Mouse (Mus musculus) lung, postnatal 10 days (tissue): ENCODE results near the gene Slc36a3.
A peak's percentile ranks its signal among the peaks of the same experiment; 100 is the strongest.
"Not testable (repeated sequence)": the region's sequence is repeated elsewhere in the genome, so short reads cannot be mapped to it uniquely, and the experiment has no call there.

Experiments used
- DNase-seq: peaks from one replicate; pipeline ENCODE4 v3.0.0; 2021

Slc36a3 gene

DNA sequence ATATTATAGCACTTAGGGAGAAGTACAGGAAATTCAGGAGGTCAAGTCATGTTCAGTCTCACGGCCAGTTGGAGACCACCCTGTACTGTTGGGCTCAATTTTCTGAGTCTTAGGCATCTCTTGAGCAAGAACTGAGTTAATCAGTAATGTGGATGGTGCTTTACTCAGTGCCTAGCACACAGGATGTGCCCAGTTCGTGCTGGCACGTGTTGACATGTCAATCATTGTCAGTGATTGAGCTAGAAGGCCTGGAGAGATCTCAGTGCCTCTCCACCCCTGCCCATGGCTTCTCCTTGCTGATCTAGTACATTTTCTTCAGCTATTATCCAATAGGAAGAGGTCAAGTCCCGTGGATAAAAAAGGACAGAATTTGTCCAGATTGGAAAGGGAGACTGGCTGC lies 46.1 kb downstream of the Slc36a3 start:
- DNase-seq: no peak

DNA sequence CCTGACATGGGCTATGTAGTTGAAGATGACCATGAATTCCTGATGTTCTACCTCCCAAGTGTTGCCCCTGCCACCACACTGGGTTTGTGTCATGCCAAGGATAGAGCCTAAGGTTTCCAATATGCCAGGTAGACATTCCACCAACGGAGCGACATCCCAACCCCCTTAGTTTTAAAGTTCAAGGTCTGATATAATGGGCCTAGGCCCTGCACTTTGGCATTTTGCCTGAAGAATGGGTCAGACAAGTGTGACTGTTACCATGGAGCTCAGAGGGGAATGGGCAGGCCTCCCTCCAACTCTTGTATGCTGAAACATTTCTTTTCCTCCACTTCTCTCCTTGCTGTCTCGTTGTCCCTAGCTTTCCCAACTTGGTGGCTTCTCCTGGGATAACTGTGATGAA lies 48.3 kb downstream of the Slc36a3 start:
- DNase-seq: no peak

DNA sequence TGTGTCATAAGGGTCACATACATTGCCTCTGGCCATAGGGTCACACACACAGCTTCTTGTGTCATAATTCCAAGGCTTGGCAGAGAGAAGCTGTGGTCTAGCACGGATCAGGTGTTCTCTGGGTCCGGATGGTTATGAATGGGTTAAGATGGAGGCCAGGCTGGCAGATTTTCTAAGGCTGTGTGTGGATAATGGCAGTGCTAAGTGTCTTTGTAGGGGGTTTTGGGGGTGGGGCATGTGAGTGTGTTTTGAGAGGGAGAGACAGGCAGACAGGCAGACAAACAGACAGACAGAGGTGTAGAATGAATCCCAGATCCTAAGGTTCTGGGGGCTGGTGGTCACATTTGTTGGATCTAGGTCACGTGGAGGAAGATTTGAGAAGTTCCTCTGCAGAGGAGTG lies 49.5 kb downstream of the Slc36a3 start:
- DNase-seq: no peak

DNA sequence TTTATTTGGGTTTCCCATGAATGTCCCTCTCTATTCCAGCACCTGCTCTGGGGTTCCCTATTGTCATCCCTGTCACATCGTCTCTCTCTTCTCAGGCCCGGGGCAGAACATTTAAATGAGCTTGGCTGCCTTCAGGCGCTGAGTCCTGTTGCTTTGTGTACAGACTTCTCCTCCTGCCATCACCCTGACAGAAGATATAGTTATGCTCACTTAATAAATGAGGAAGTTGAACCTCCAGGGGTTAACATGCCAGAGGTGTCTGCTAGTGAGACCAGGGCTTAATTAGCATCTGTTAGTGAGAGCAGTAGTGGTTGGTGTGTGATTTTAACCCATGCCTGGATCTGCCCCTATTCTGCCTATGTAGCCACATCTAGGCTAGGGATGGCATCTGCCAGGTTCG lies 51.6 kb downstream of the Slc36a3 start:
- DNase-seq: no peak

DNA sequence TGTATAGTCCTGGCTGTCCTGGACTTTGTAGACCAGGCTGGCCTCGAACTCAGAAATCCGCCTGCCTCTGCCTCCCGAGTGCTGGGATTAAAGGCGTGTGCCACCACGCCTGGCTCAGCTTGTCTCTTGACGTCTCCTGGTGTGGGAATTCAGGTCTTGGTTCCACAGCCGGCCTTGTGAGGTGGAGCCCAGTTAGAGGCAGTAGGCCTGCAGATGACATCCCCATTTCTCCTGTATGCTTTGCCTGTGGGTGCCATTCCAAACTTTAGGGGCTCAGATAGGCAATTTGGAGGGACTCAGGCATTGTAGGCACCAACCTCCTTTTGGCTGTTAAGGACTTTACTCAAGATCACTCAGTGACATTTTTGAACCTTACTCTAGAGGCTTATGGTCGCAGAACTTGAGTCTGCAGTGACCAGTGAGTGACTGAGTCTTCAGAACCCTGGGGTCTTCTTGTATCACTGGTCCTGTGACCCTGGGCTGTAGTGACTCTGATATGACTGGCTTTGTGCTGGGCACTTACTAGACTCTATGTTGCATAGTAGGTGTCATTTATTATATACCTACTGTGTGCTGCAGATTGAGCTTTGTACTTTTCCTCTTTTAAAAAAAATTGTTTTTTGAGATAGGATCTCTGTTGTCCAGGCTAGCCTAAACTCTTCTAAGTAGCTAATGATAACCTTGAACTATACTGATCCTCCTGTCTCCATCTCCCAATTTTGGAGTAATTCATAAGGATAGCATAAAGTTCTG lies 52.3 kb downstream of the Slc36a3 start:
- no peak for DNase-seq

DNA sequence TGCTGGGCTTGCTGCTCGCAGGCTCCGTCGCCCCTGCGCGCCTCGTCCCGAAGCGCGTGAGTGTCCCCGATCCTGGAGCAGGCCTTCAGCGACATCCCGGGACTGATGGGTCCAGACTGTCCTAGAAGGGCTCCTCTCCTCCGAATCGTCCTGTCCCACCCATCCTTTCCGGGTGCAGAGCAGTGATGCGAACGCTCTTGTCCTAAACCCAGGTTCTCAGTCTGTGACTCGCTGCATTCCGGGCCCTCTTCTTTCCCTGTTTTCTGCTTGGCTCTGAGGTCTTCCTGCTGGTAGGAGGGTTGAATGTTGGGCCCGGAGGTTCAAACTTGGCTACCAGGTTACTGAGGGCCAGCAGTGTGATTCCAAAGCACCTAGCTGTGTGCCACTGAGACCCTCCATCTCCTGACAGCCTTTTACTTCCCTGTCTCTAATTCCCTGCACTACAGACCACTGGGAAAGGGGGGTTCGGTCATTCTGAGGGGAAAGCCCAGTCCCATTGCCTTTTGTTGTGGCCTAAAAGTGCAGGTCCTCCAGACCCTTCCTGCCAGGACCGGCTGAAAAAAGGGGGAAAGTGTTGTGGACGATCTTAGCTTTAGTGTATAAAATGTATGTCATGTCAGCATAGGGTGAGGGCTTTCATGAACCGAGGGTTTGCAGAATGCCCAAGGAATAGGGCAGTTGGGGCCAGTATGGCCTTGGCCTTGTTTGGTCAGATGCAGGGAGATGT lies 53.2 kb downstream of the Slc36a3 start:
- no peak for DNase-seq

DNA sequence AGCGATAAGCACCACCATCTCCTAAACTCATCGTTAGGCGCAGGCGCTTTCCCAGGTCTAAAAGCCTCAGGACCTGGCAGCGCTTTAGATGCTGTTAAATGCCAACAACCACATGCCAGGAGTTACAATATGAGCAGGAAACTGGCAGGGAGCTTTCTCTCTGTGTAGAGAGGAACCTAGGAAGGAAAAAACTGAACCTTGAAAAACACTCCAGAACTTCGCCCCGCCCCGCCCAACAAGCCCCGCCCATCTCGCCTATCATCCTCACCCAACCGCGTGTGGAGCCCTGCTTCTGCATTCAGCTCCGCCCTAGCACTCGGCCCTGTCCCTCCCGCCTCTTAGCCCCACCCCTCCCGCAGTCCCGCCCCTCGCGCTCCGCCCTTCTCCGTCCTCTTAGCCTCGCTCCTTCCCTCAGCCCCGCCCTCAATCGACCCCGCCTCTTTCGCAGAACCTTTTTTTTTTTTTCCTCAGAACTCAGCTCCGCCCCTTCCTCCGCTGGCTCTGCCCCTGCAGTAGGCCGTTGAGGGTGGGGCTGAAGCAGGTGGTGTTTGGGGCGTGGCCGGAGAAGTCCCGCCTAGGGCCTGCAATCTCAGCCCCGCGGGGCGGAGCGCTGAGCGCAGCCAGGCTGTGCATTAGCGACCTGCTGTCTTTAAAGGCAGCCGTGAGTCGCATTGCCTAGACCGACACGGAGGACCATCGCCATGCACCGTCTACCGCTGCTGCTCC lies 53.9 kb downstream of the Slc36a3 start, which contains the start of gene Gm2a:
TSS of gene Gm2a (plus strand) at position 653 of the 726 bp plus-strand sequence.
- DNase-seq: peak; percentile 97

DNA sequence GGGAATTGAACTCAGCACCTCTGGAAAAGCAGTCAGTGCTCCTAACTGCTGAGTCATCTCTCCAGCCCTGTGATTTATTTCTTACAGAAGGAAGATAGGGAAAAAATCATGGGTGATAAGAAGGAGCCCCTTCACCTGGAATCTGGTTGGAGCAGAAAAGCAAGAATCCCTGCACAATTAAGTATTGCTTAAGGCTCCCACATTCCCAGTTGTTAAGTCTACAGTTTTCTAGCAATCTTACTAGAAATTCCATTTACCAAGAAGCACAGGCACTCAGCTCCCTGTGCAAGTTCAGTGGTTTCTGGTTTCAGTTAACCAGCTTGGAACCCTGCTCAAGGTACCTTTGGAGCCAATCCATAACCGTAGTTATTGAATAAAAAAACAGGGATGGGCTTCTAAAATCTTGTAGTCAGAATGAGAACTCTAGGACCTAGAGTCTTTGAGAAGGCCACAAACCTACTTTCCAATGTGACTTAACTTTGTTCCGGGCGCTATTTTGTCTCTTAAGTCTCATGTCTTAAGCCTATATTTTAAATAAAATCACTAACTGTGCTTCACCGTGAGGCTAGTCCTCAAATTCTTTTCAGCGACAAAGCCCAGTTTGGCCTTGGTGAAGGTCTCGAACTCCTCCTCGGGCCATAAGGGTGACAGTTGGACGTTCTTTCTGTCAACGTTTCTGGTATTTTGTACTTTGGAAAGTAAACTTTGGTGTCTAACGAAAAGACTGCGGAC lies 54.6 kb downstream of the Slc36a3 start:
- DNase-seq: no peak

DNA sequence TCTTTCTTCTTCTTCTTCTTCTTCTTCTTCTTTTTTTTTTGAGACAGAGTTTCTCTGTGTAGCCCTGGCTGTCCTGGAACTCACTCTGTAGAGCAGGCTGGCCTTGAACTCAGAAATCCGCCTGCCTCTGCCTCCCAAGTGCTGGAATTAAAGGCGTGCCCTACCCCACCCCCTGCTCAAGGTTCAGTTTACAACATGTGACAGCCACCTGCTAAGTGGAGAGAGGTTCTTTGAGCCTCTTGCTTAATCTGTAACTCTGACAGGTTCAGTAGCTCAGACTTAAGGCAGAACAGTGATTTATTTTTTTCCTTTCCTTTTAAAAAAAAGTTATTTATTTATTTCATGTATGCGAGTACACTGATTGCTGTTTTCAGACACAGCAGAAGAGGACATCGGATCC lies 55.2 kb downstream of the Slc36a3 start:
- not testable (repeated sequence) for DNase-seq

DNA sequence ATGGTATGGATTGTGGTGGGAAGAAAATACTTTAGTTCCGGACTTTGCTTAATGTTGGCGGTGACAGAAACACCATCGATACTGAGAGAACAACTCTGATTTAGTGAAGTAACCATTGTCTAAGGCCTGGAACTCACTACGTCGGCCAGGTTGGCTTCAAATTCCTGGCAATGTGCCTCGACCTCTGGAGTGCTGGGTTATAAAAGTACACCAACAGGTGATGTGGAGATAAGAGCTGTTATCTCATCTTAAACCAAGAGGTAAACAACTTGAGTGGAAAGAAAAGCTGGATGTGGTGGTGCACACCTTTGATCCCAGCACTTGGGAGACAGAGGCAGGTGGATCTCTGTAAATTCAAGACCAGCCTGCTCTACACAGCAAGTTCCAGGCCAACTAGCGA lies 58.4 kb downstream of the Slc36a3 start:
- DNase-seq: no peak

DNA sequence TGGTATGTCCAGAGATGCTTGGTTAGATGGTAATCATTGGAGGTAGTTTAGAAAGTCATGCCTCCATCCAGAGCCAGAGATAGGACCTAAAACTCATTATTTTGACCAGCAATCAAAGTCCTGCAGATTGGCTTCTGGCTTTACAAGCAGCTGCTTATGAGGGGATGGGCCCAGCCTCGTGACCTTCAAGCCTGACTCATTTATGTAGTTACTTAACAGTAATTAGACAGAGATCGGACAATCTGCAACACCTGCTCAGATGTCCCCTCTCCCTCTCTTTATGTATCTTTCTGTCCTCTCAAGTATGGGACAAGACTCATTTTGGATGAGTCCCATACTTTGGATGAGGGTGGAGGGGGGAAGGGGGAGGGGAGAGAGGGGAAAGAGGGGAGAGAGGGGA lies 61.6 kb downstream of the Slc36a3 start:
- no peak for DNase-seq

DNA sequence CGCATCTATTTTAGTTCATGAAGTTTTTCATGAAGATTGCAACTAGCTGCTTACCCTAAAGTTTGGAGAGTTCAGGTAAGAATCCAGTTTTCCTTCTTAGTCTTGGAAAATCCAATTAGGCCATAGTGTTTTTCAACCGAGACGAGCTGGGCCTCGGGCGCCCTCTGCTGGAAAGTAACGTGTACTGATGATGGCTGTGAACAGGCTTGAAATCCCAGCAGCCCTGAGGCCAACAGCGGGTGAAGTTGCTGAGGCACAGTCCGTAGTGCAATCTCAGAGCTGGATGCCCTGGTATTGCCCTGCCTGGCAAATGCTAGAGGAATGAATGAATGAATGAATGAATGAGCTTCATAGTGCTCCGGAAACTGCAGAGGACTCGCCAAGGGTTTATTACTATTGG lies 64.5 kb downstream of the Slc36a3 start:
- peak; percentile 78 for DNase-seq

DNA sequence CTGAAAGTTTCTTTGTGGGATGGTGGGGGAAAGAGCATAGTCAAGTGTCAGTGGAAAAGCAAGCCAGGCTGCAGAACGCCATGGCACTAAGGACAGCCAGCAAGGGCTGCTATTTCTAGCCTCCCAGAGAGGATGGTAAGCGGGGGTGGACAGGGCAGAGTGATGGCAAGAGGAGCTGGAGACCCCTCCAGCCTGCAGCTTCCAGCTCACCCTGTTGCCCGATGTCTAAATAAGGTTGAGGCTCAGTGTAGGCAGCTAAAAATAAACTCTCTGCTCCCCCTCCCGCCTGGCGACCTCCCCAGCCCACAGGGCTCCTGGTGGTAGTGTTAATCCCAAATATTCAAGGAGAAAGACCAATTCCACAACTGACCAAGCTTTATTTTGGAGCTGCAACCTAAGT lies 66.1 kb downstream of the Slc36a3 start:
- no peak for DNase-seq

DNA sequence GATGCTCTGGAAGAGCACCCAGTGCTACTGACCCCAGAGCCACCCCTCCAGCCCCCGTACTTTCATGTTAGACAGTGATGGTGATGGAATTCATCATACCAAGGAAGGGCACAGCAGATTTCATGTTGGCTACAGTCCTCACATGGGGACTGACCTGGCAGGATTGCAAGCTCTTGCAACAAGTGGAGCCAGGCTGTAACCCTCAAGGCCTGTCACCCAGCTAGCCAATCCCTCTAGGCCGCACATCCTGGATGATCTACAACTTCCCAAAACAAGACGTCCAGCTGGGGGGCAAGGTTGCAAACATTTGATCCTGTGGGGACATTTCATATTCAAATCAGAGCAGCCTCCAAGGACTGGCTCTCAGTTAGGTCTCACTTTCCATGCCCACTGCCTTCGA lies 66.9 kb downstream of the Slc36a3 start:
- peak; percentile 56 for DNase-seq

DNA sequence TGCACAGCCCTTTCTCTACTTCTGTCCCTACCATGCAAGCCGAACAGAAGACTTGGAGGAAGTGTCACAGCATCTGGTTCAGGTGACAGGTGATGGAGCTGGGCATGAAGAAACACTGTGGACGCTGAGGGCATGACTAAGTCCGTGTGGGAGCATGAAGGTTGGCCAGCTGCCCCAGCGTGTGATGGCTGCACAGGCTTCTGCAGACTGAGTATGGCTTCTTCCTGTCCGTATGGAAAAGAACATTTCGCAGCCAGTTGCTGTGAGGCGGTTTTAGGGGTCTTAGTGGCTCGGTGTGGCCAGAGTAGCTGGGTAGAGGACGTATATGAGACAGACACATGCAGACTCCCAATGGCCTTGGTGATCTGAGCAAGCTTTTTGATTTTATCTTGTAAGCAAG lies 70.3 kb downstream of the Slc36a3 start:
- no peak for DNase-seq

DNA sequence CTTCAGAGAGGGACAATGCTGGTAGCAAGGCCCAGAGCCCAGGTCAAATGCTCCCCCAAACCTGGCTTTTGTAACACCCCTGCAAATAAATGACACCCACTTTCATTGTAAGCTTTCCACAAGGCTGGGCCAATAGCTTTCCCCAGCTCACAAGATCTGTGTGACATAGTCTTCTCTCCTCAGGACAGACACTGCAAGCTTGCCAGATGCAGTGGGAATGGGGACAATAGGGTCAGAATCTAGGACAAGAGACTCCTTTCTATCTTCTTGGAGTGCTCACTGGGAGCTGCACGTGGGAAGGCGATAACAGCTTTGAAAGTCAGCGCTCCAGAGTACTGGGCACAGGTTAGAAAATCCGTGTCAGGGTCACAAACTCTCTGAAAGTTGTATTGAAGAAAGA lies 72.3 kb downstream of the Slc36a3 start:
- no peak for DNase-seq

DNA sequence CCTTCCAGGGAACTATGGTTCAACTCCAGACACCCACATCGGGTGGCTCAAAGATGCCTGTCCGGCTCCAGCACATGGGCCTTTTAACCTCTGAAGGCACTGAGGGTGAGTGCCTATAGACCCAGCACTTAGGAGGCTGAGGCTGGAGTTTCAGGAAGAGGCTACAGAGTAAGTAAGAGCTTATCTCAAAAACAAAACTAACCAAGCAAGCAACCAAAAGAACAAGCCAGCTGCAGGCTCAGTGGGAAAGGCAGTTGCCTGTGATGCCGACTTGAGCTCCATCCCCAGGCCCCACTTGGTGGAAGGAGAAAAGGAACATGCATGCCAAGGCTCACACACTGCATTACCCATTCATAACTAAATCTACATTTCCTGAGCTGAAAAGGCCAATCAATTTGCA lies 73.0 kb downstream of the Slc36a3 start:
- DNase-seq: no peak

DNA sequence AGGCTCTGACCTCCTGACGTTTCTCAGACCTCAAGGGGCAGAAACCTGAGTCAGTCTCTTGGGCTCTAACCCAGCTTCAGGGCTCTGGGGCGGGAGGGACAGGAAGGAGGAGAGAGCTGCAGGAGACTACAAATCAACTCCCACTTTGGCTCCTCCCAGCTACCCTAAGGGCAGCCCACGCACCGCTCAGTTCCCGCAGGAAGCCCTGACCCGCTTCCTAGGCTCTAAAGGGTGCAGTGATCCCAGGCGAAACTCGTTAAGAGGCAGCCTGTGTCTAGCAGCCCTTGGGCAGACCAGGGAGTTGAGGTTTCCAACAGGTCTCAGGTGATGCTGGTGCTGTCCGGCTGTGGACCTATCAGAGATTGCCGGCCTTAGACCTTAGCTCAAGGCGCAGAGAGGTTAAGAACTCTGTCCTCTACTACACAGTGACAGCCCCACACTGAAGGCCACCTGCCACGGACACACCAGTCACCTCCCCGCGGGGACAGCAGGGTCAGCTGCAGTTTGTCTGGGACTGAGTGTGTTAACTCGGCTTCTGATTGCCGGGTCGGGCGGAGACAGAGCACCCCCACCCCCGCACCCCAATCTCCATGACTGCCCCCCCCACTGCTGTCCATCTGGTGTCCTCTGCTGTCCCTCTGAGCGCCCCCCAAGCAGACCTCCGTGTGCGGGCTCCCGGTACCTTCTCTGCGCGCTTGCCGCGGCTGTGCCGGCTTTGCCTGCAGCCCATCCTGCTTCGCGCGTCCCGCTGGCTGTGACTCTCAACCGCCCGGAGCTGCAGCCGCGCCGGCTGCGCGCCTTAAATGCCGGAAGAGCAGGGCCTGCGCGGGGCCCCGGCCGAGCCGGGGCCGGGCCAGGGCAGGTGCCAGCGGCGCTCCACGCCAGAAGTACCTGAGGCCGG lies 73.9 kb downstream of the Slc36a3 start, which contains the start of gene Ccdc69:
TSS of gene Ccdc69 (minus strand) at position 801 of the 901 bp plus-strand sequence.
- peak; percentile 70 for DNase-seq

DNA sequence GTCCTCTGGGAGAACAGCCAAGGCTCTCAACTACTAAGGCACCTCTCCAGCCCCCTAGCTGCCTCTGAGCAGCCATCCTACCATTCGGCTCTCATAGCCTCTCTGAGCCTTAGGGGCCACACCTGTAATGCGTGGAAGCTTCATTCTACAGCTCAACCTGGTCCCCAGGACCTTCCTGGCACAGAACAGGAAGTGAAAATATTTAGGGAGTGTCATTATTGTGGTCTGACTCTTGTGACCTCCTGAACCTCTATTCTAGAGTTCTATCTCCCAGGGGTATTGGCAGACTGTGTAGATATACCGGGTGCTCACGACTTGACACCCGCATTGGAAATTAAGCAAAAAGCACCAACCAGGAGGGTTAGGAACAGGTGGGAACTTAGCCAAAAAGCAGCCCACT lies 75.3 kb downstream of the Slc36a3 start:
- DNase-seq: no peak

DNA sequence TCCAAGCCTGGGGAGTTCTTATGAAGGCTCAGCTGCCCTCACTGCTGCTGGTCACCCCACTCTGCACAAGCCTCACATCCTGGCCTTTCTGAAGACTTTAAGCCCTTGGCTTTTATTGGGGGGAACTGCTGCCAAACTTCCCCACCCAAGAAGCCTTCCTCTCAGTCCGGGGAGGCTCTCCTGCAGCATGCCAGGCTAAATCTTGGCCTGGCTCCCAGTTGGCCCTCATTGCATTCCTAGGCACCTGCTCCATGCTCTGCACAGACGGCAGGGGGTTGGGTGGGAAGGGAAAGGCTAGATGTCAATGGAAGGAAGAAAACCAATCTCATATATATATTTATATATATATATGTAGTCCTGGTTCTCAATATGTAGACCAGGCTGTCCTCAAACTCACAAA lies 75.9 kb downstream of the Slc36a3 start:
- peak; percentile 34 for DNase-seq
